Mouse (Mus musculus) gastrocnemius, adult 18-20 months (tissue): ENCODE data around the gene H1foo. TPM values are rescaled to one million over a fixed set of nuclear protein-coding genes. Genes with fewer than 3 reads are reported as not detected.

Experiments used
- DNase-seq: peaks from one replicate; pipeline ENCODE4 v3.0.0; 2021; ENCODE audit warnings: low spot score
- total RNA-seq, 2 experiments: library from RNA; stranded (reverse); gene quantifications; 2 replicates each; pipeline ENCODE4 v1.2.3; 2021

Gene H1foo
- total RNA-seq, 2 experiments from 2014 or later = not detected

DNA sequence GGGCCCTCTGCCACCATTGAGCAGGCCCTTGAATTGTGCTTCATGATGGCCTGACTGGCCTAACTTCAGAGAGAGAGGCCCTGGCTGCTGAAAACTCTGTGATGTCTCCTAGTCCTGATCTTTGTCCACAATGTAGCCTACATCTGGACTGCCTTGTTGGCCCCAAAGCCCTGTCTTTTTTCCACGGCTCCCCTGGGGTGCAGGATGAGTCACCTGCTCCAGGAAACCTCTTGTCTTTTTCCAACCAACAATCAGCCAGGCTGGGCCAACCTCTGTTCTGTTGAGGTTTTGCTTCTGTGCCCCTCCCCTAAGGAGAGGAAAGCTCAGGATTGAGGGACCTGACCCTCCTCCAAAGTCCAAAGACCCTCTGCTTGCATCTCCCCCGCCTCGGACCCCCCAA is 17.0 kb downstream of the H1foo start:
- DNase-seq = peak; percentile 45

- no peak for DNase-seq
Observed at GRCm38 (mm10) chr6:115962439-115963085, 17.8 kb downstream of the H1foo start.

- DNase-seq = no peak
Observed at GRCm38 (mm10) chr6:115963656-115964055, 18.9 kb downstream of the H1foo start.

GRCm38 (mm10) chr6:115966227-115966966 is 21.7 kb downstream of the H1foo start:
- DNase-seq = no peak

GRCm38 (mm10) chr6:115967291-115967880 is 22.6 kb downstream of the H1foo start:
- DNase-seq = no peak

DNA sequence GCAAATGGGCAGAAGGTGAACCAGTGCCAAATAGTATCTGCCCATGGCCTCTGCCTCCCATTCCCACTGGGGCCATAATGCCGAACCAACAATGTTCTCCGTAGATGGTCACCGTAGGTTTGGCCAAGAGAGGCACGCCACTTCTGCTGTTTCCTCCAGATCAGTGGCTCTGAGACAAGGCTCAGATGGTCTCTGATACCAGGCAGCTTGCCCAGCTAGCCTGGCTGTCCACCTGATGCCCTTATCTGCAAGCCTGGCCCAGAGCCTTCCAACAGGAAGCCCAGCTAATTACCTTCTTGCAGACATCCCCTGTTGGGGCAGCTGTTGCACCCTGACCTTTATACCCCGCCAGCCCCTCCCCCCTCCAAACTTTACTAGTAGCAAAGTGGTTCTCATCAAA is 23.3 kb downstream of the H1foo start:
- no peak for DNase-seq

- no peak for DNase-seq
Observed at GRCm38 (mm10) chr6:115968700-115969099, 24.0 kb downstream of the H1foo start.

- DNase-seq = no peak
Observed at GRCm38 (mm10) chr6:115969103-115969502, 24.4 kb downstream of the H1foo start.

GRCm38 (mm10) chr6:115969952-115970351 is 25.2 kb downstream of the H1foo start:
- DNase-seq = no peak

DNA sequence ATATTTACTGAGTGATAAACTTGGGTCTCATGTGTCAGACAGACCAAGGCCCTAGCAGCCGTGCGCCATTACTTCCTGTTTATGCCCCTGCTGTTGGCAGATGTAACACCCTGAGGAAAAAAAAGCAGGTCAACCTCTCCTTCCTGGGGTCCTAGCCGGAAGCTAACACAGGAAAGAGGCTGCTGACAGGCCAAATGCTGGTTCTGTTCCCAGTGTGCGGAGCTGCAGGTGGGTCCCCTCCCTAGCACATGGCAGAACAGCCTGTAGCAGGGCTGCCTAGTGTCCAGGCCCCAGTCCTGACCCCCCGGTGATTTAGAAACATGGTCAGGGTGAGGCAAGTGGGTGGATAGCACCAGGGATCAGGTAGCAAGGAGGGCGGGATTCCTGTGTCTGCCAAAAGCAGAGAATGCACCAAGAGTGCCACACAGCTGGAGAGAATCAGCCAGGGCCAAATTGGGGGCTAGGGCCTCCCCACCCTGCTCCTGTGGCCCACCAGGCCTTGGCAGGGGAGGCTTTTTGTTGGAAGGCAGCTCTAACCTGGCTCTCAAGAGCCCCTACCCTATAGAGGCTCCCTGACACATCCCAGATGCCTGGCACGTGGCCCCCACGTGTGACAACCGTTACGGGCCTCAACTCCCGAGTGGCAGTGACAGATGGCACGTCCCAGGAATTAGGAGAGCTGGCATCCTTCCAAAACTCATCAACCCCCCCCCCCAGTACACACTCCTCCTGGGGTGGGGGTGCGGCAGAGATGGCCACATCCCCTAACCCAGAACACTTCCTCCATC is 26.7 kb downstream of the H1foo start:
- no peak for DNase-seq

DNA sequence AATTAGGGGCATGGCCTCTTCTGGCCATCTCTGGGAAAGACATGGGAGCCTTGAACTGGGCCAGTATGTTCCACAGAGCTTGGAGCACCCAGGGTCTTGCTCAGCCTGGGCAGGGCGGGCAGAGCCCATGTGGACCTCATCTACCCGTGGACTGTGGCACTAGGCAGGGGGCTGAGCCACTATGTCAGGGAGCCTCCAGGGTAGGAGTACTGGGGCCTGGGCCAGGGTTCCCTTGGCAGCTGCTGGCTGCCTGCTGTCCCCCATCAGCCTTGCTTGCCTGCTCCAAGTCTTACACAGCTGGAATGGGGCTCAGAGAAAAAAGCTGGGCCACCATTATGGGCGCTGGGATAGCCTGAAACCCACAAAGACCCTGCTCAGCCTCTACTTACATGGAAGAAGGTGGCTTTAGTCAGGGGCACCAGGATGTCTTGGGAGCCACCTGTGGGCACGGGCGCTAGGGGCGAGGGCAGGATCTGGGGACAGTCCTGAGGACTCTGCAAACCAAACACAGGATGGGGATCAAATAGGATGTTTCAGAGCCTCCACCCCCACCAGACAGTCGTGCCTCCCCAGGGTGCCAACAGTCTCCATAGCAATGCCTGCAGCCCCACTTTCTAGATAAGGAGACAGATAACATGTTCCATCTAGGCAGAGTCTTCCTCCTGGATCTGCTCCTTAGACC is 27.5 kb downstream of the H1foo start:
- DNase-seq = no peak

- DNase-seq = no peak
Observed at GRCm38 (mm10) chr6:115973139-115973875, 28.6 kb downstream of the H1foo start.

DNA sequence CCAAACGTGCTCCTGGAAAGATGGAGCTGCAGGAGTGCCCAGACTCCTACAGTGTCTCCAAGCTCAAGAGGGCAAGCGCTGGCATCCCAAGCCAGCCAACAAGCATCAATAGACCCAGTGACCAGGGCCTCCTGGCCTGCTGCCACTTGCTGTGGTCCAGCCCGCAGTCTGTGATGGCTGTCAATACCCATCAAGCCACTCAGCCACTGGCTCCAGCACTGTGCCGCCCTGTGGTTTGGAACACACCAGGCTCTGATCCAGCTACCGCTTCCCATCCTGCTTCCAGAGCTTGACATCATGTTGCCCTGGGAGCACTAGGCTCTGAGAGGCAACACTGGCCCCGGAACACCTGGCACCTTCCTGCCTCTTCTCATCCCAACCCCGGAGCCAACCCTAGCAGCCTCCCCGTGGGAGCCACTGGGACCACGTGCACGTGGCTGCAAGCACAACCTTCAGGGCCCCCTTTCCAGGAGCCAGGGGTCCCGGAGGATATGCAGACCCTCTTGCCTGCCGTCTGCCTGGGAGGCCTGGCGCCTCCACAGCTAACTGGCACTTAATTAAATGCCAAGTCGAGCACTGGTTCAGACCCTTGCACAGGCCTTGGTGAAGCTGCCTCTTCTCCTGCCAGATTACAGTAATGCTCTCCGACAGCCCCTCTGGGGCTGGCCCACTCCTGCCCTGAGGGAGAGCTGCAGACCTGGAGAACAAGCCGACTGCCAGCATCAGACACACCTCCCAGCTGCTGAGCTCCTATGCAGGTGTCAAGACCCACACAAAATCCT is 29.3 kb downstream of the H1foo start:
- no peak for DNase-seq

- no peak for DNase-seq
Observed at GRCm38 (mm10) chr6:115975606-115976005, 30.9 kb downstream of the H1foo start.

DNA sequence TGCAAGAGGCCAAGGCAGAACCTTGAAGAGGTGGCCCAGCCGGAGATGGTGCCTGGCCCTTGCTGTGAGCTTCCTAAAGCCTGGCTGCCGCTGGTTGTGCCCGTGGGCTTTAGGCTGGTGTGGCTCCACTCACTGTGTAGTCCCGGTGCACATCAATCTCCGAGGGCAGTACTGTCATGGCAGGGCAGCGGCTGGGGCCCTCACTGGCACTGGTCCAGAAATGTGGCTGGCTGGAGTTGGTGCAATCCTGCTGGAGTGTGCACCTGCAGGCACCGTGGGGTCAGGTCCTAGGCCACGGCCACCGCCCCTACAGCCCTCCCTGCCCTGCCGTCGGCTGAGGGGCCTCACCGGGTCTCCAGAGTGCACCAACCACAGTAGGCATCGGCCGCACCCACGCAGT is 33.1 kb downstream of the H1foo start:
- no peak for DNase-seq

- DNase-seq = no peak
Observed at GRCm38 (mm10) chr6:115978596-115978995, 33.9 kb downstream of the H1foo start.

DNA sequence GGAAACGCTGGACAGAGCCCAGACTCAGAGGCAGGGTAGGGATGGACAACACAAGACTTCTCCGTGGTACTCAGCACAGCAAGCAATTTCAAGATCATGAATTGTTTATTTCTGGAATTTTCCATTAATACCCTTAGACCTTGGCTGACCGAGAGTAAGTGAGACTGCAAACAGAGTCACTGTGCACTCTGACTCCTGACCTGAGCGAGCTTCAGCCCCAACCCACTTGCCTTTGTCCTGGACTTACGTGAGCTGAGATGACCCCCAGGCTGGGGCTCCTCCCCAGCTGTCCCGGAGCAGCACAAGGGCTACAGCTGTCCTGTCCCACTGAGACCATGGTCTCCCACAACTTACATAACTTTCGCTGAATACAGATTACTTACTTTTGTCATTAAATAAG is 38.2 kb downstream of the H1foo start:
- DNase-seq = no peak

- DNase-seq = no peak
Observed at GRCm38 (mm10) chr6:115983306-115984038, 38.7 kb downstream of the H1foo start.

DNA sequence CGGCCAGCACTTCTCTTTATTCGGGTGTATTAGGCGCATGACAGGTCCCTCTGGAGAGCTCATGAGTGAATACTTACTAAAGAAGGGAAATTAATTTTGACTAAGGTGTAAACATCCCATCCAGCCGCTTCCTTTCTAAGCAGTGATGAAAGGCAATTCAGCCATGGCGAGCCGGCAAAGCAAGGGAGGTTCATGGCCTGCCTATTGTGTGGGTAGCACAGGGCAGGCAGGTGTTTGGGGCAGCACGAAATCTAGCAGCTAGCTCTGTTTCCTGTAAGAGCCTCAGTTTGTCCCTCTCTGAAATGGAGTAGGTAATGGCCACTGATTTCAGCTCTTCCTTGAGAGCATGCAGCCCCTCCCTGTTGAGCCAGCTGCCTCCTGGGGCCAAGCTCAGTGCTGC is 39.8 kb downstream of the H1foo start:
- no peak for DNase-seq
